Mouse (Mus musculus): ENCODE measurements around the gene Adgrl3. TPM values are rescaled to one million over a fixed set of nuclear protein-coding genes. Genes with fewer than 3 reads are reported as not detected.

The Adgrl3 gene
- under 1 TPM; 0.69 to 0.81 TPM for total RNA-seq (2021)
- long read RNA-seq, experiment 1 = 0 reads
- long read RNA-seq, experiment 2 = 0 reads

DNA sequence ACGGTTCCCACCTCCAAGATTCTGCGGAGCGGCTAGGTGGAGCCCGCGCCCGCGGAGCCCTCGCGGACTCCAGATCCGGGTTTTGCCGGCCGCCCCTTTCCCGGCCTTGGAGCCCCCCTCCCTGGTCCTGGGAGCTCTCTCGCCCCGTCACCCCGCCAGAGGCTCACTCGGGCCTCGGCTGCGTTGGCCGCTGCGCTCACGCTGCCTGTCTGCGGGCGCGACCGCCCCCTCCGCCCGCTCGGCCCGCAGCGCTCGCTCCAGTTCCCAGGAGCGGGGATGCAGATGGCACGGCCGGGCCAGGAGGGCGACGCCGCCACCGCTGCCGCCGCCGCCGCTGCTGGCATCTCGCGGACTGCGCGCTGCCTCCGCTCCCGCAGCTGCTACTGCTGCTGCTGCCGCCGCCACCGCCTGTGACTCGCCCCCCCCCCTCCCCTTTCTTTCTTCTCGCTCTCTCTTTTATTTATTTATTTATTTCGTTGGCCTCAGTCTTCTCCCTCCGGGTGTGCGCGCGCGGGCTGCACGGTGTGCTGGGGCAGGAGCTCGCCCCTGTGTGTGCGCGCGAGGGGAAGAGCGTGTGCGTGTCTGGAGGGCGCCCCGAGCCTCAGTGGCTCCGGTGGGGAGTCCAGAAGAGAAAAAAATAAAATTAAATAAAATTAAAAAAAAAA is at the start of gene Adgrl3:
Gene Adgrl3 (plus strand): TSS at position 549 of the 665 bp plus-strand sequence.
- intact Hi-C loops (cut with DNase I) = no loop called here
- DNase-seq = peak; percentile 35 to 38

GRCm38 (mm10) chr5:81019166-81019565 is 772 bp upstream of the Adgrl3 start:
- intact Hi-C loops (cut with DNase I) = no loop called here

GRCm38 (mm10) chr5:81020281-81021005 is 505 bp downstream of the Adgrl3 start:
- intact Hi-C loops (cut with DNase I) = no loop called here
- DNase-seq = peak in 1 of 2 experiments; percentile 22

More at GRCm38 (mm10) chr5:81019166-81019565, 772 bp upstream of the Adgrl3 start:
- DNase-seq = no peak

GRCm38 (mm10) chr5:81021006-81021320 is 1.0 kb downstream of the Adgrl3 start:
- intact Hi-C loops (cut with DNase I) = no loop called here
- DNase-seq = no peak

GRCm38 (mm10) chr5:81021331-81021863 is 1.5 kb downstream of the Adgrl3 start:
- peak in 1 of 2 experiments; percentile 15 for DNase-seq
- intact Hi-C loops (cut with DNase I) = no loop called here

GRCm38 (mm10) chr5:81021864-81022305 is 1.9 kb downstream of the Adgrl3 start:
- intact Hi-C loops (cut with DNase I) = no loop called here
- peak in 1 of 2 experiments; percentile 16 for DNase-seq

DNA sequence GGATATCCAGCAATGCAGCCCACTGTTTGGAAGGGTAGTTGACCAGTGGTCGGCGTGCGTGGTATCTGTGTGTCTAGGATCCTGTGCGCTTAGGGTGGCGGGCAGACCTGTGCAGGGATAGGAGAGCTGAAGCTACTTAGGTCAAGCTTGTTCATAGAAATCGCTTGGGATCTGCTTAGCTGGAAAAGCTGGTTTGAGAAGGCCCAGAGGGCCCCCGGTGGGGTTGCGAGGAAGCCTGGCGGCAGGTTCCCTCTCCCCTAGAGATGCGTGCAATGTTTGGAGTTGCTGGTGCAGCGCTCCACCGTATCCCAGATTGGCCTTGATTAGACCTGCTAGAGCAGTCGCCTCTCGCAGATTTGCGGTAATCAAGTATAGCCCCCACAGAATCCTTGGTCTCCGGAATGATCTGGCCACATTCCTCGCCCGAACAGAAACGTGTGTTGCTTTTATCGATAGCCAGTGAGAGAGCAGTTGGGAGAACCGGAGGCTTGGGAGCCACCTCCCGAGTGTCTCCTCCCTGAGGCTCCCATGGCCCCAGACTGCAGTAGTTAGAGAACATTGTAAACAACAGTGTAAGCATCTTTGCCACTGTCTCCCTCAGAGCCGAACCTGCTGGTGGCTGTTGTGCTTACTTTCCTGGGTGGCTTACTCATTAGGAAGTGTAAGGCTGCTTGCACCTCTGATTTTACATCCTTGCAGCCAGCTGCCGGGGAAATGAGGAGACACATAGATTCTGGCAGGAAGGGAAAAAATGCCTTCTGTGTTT is 2.6 kb downstream of the Adgrl3 start:
- peak in 1 of 2 experiments; percentile 15 for DNase-seq
- intact Hi-C loops (cut with DNase I) = no loop called here

DNA sequence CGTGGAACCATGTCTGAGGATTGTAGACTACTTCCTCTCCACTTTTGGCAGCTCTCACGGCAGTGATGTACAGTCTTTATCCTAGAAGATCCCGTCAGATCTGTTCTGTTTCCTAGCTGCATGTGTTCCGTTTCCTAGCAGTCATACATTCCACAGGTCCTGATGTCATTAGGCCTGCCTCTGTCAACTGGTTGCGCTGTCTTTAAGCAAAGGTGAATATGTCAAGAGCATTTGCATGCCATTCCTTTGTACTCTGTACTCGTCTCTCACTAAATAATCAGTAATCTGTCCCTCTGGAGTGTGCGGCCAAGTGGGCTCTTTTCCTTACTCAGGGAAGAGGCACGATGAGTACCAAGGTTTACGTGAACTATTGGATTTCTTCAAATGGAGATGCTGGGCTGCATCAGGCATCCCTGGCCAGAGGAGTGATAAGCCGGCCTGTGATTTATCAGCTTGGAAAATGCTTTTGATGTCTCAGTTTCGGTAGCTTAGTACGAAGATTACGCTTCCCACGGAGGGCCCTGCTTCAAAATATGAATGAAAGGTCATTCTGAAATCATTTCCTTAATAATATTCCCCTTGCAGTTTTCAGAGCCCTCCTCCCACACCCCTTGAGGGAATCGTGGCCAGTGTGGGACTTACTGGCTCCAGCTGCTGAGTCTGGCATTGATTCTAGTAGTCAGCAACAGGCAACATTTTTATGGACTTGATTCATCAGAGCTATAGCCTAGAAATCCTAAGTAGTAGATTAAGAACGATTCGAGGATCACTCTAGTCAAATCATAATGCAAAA is 4.2 kb downstream of the Adgrl3 start:
- no peak for DNase-seq
- intact Hi-C loops (cut with DNase I) = no loop called here

- no peak for DNase-seq
- intact Hi-C loops (cut with DNase I) = no loop called here
Measured at GRCm38 (mm10) chr5:81028875-81029274, 8.9 kb downstream of the Adgrl3 start.

GRCm38 (mm10) chr5:81037091-81037490 is 17.2 kb downstream of the Adgrl3 start:
- intact Hi-C loops (cut with DNase I) = no loop called here
- DNase-seq = no peak

- intact Hi-C loops (cut with DNase I) = no loop called here
- DNase-seq = no peak
Measured at GRCm38 (mm10) chr5:81043875-81044274, 23.9 kb downstream of the Adgrl3 start.

DNA sequence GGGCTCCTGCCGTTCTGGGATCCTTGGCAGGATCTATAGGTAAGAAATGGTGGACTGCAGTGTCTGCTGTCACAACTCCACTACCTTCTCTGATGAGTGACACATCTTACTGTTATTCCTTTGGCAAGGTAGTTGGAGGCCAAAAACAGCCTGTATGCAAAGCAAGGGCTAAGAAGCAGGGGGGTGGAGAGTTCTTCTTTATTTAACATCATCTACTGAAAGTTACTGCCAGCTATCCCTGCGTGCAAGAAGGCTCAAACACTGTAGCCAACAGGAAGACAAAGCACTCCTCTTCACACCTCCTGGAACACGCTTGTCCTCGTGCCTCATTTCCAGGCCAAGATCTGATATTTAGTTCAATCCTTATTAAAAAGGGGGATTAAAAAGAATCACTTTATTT is 26.2 kb downstream of the Adgrl3 start:
- intact Hi-C loops (cut with DNase I) = no loop called here
- DNase-seq = no peak

DNA sequence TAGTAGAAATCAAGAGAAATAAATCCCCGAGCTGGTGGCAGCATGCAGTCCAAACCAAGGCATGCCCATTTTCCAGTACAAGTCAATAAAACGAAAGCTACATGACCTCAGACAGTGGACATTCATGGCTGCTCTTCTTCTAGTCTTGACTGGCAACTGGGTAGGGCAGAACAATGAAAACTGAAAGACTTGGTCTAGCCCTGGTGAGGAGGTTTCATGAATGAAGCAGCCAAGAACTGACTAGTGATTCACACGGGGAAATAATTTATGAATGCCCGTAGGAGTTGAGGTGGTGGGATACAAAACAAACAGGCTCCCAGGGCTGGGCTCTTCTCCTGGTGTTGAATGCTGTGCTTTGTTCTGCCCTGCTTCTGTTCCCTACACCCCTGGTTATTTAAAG is 34.7 kb downstream of the Adgrl3 start:
- intact Hi-C loops (cut with DNase I) = no loop called here
- DNase-seq = no peak

DNA sequence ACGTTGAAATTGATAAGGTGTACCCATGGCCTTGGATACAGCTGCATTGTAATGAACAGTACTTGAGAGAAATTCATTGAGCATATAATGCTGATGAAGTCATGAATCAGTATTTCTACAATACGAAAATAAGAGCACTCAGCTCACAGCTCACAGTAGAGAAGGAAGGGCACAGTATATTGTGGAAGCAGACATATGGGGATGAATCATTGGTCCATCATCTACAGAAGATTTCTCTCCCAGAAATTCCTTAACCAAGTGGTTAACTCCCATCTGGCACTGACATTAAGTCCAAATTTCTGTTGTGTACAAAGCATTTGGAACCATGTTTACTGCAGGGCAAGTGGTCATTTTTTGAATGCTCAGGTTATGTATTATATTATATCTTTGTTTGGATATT is 35.3 kb downstream of the Adgrl3 start:
- no peak for DNase-seq
- intact Hi-C loops (cut with DNase I) = no loop called here

DNA sequence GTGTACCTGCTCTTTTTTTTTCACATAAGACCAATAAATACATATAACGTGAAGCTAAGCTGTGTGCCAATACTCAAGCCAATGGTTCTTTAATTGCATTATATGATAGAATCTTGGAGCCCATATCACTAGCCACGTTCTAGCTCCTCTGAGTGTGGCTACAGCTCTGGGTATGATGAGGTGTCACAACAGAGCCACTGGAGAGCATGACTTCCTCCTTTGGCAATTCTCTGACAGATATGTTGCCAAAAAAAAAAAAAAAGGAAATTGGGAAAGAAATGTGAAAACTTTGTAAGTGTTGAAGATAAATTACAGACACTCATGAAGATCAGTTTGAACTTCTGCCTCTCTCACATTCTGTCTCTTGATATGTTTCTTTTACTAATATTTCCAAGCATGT is 38.2 kb downstream of the Adgrl3 start:
- intact Hi-C loops (cut with DNase I) = no loop called here
- DNase-seq = no peak

GRCm38 (mm10) chr5:81060950-81061349 is 41.0 kb downstream of the Adgrl3 start:
- DNase-seq = no peak
- intact Hi-C loops (cut with DNase I) = no loop called here

DNA sequence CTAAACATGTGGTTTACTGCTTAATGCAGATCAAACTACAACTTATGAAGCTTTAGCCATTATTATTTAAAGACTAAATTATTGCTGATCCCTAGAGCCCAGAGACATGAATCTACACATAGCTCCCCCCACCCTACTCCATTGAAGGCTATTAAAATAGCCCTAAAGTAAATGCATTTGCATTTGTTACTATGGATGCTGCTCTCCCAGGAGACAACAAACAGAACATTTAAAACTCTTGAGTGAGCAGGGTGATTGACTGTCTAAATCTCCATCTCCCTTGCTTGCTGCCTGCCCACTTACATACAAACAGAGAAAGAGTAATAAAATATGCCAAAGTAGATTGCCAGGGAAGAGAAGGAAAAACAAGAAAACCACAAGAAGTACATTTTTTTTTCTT is 41.4 kb downstream of the Adgrl3 start:
- no peak for DNase-seq
- intact Hi-C loops (cut with DNase I) = no loop called here

GRCm38 (mm10) chr5:81064026-81064425 is 44.1 kb downstream of the Adgrl3 start:
- DNase-seq = no peak
- intact Hi-C loops (cut with DNase I) = no loop called here

GRCm38 (mm10) chr5:81068173-81068572 is 48.2 kb downstream of the Adgrl3 start:
- DNase-seq = no peak
- intact Hi-C loops (cut with DNase I) = no loop called here

DNA sequence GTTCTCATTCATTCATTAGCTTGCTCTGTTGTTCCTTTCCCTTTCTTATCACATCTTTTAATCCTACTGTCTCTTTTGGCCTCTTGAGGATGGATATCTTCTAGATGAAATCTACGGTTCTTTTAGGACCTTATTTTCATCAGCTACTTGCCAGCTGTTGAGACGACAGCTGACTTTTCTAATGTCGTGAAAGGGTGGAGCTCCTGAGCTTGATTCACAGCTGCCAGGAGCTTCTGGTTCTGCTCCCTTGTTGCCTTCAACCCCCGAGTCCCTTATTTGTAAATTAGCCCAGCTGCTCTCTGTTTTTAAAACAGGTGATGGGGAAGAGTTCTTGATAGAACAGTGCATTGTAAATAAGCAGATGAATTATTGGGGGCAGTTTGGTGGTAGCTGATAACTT is 48.9 kb downstream of the Adgrl3 start:
- intact Hi-C loops (cut with DNase I) = no loop called here
- DNase-seq = no peak
